Mouse (Mus musculus) myocyte (in vitro differentiated cells): ENCODE measurements around the gene Gm3839.

Source experiments
- MAX ChIP-seq: IDR thresholded peaks from one replicate; pipeline ENCODE4 v1.6.1; 2011; ENCODE audit warnings: low read depth, mild to moderate bottlenecking, control low read depth
- POLR2A ChIP-seq: IDR thresholded peaks from one replicate; pipeline ENCODE4 v1.6.1; 2011; ENCODE audit warnings: low read depth, mild to moderate bottlenecking, control low read depth, moderate library complexity; ENCODE audit not compliant: insufficient read length
- USF1 ChIP-seq: IDR thresholded peaks from one replicate; pipeline ENCODE4 v1.6.1; 2011; ENCODE audit warnings: low read depth, mild to moderate bottlenecking, control low read depth, moderate library complexity

DNA sequence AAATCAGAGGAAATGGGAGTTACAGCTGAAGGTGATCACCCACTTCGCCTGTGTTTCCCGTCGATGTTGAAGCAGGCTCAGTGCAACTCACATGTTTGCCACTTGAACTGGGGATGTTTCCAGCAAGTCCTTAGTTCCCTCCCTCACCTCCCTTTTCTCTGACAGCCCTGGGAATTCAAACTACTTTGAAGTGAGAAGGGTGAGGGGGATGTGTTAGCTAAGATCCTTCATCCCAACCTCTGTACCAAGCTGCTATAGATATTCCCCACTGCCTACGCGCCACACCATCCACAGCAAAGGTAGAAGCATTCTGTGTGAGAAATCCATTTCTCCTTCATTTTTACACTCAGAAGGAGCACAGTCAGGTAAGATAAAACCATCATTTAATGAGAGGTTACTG lies 18.7 kb upstream of the Gm3839 start:
- no peak for TF ChIP-seq USF1
- no peak for TF ChIP-seq POLR2A
- no peak for TF ChIP-seq MAX
